ENCODE assay signal across 8 mouse cellular contexts in the genomic region with DNA sequence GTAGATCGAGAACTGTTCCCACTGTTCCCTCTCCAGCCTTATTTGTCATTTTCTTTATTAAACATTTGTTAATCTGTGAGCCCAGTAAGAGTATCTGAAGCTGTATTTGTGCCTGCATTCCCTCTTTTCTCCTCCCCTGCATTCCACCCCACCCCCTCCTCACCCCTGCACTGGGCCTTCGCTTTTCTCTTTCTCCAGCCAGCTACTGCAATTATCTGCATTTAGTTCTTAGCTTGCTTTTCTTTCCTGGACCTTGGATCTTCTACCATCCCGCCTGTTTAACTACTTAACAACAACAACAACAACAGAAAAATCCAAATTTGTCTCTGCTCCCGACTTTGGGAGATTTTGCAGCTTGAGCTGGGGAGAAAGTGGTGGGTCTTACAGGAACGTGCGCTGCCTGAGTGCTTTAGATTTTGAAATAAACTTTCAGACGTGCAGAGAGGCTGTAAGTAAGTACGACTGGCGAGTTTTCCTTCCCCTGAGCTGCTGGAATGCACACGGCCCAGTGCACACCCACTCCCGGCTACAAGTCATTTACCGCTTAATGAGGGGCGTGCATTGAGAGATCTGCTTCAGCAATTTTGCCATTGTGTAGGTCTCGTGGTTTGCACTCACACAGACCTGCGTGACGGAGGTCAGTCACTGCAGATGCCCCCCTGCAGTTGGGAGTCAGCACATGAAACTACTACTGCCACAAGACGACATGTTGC. TPM values are rescaled to one million over a fixed set of nuclear protein-coding genes. Genes with fewer than 3 reads are reported as not detected.
DNase-seq lines count a peak whose midpoint lies in the region; ATAC-seq and TF ChIP-seq lines count a peak whose summit lies in the region.

No protein-coding gene starts in this region.

- peak; percentile 76 for DNase-seq in Muller cell, postnatal 12 days (ENCODE audit: inconsistent ontology term)
- peak; percentile 35 for DNase-seq in embryo, embryonic 9.5 days (ENCODE audit: extremely low spot score)
- no peak for DNase-seq in intestine, embryonic 14.5 days (ENCODE audit: low spot score)
- DNase-seq in limb, embryonic 14.5 days (ENCODE audit: low spot score), result peak; percentile 21
- DNase-seq in adrenal gland, adult 18-20 months (ENCODE audit: low spot score in 2 of 2), result no peak
- DNase-seq in right cerebral cortex, adult 2 months (ENCODE audit: low spot score in 2 of 2), result no peak
- no peak for DNase-seq in cerebellum, postnatal 4 days (ENCODE audit: low spot score in 2 of 2)
- no peak for DNase-seq in ovary, postnatal 14 days (ENCODE audit: low spot score)

- WGBS in intestine, embryonic 14.5 days, result 27% methylated on average over 17 of the region's 17 CpGs
- WGBS in limb, embryonic 14.5 days, result 26% methylated on average over 17 of the region's 17 CpGs

- peak overlapping the region; percentile 74 for H3K27ac ChIP-seq in intestine, embryonic 14.5 days (ENCODE audit: low read depth)
- peak overlapping the region; percentile 73 for H3K27ac ChIP-seq in limb, embryonic 14.5 days (replicated peaks; ENCODE audit: low read depth, low read length)

- no peaks in the 10 kb centered on the region for H3K9me3 ChIP-seq in intestine, embryonic 14.5 days (ENCODE audit: control insufficient read depth, low read length)
- no peaks in the 10 kb centered on the region for H3K9me3 ChIP-seq in limb, embryonic 14.5 days (ENCODE audit: control insufficient read depth, low read length)

- ATAC-seq in intestine, embryonic 14.5 days (replicated peaks; ENCODE audit: low FRiP score, low TSS enrichment, low read depth), result no peak; the same call in 1 of the 2 replicates
- no peak for ATAC-seq in limb, embryonic 14.5 days (ENCODE audit: low FRiP score, low read depth)

- no peaks in the 10 kb centered on the region for H3K36me3 ChIP-seq in intestine, embryonic 14.5 days (ENCODE audit: control insufficient read depth, insufficient read depth, low read length)
- no peaks in the 10 kb centered on the region for H3K36me3 ChIP-seq in limb, embryonic 14.5 days (ENCODE audit: control insufficient read depth, insufficient read depth, low read length)

- peak overlapping the region; percentile 4; the same call in 1 of the 2 replicates for H3K4me2 ChIP-seq in intestine, embryonic 14.5 days (ENCODE audit: low read length)
- H3K4me2 ChIP-seq in limb, embryonic 14.5 days (replicated peaks; ENCODE audit: low read depth, low read length, severe bottlenecking), result no peak overlapping the region; the same call in 1 of the 2 replicates

- TF ChIP-seq POLR2A in limb, embryonic 14.5 days (IDR thresholded peaks at IDR 0.05; ENCODE audit: borderline replicate concordance, extremely low read depth, insufficient read depth, insufficient read length), result no peak

- H3K4me1 ChIP-seq in intestine, embryonic 14.5 days (replicated peaks; ENCODE audit: control insufficient read depth, insufficient read depth, low read length), result peaks cover 15% of the 10 kb centered on the region
- peaks cover 9% of the 10 kb centered on the region for H3K4me1 ChIP-seq in limb, embryonic 14.5 days (ENCODE audit: control insufficient read depth, insufficient read depth, low read length)

- H3K27me3 ChIP-seq in intestine, embryonic 14.5 days (replicated peaks; ENCODE audit: control insufficient read depth, insufficient read depth, low read length), result no peaks in the 10 kb centered on the region
- H3K27me3 ChIP-seq in limb, embryonic 14.5 days (ENCODE audit: control insufficient read depth, insufficient read depth, low read length), result no peaks in the 10 kb centered on the region

- no peak overlapping the region for H3K9ac ChIP-seq in intestine, embryonic 14.5 days (ENCODE audit: low read length)
- H3K9ac ChIP-seq in limb, embryonic 14.5 days (ENCODE audit: low read depth, low read length, severe bottlenecking), result peak overlapping the region; percentile 34; the same call in 1 of the 2 replicates

- no peak overlapping the region for H3K4me3 ChIP-seq in intestine, embryonic 14.5 days (ENCODE audit: low read depth, low read length)
- H3K4me3 ChIP-seq in limb, embryonic 14.5 days (replicated peaks; ENCODE audit: low read length), result no peak overlapping the region

RNA-seq across cellular contexts. Expression of gene Raver2, which starts 13.5 kb away (rescaled TPM):
- 13.5 and 15.0 TPM in 2 replicates for polyA plus RNA-seq in intestine, embryonic 14.5 days (2014; fragmentation: Nextera tagmentation; extraction: Ambion mirVana)
- 23.8 and 26.7 TPM in 2 replicates for polyA plus RNA-seq in limb, embryonic 14.5 days (2012; rRNA removed)
- polyA plus RNA-seq in limb, embryonic 14.5 days (2014; fragmentation: Nextera tagmentation; extraction: Ambion mirVana), result 16.5 and 17.7 TPM in 2 replicates
- 1 to 10 TPM; 4.2 to 4.4 TPM for total RNA-seq in adrenal gland, adult 18-20 months (2021)

Comparison
In these comparisons a context has a peak if more than half of its experiments do, and no peak if none do; other contexts are left out.
1. DNase-seq: peak in Muller cell, postnatal 12 days (single experiment), embryo, embryonic 9.5 days (single experiment) and limb, embryonic 14.5 days (single experiment); none in intestine, embryonic 14.5 days (single experiment), adrenal gland, adult 18-20 months (0 of 2), right cerebral cortex, adult 2 months (0 of 2), cerebellum, postnatal 4 days (0 of 2) and ovary, postnatal 14 days (single experiment).